Mouse (Mus musculus) embryonic facial prominence, embryonic 13.5 days (tissue): ENCODE measurements at regions not wholly inside any gene's neighbourhood (a gene's known extent, or its start where the extent isn't known, plus 50 kb on each side); places are given as distances from the start of the nearest gene placed in this dataset.
"Not testable (repeated sequence)": the region's sequence is repeated elsewhere in the genome, so short reads cannot be mapped to it uniquely, and the experiment has no call there.

Experiments used
- ATAC-seq: fragments of 200-750 bp; cut with Nextera tagmentation; 2 replicates; pipeline ENCODE4 v1.8.0; 2017; ENCODE audit warnings: low read depth; ENCODE audit not compliant: insufficient number of reproducible peaks, insufficient read depth, low FRiP score, low TSS enrichment
- H3K27ac ChIP-seq: fragments of 300-500 bp; sonication (generic); 2 replicates; pipeline ENCODE4 v1.5.1; 2015; ENCODE audit warnings: moderate library complexity, mild to moderate bottlenecking, inconsistent platforms
- H3K27me3 ChIP-seq: fragments of 300-500 bp; sonication (generic); 2 replicates; pipeline ENCODE4 v1.6.1; 2015; ENCODE audit warnings: mild to moderate bottlenecking, inconsistent platforms
- H3K36me3 ChIP-seq: fragments of 300-500 bp; sonication (generic); 2 replicates; pipeline ENCODE4 v1.6.1; 2015; ENCODE audit warnings: mild to moderate bottlenecking, inconsistent platforms
- H3K4me1 ChIP-seq: fragments of 300-500 bp; sonication (generic); 2 replicates; pipeline ENCODE4 v1.6.1; 2015; ENCODE audit warnings: inconsistent platforms
- H3K4me2 ChIP-seq: fragments of 300-500 bp; sonication (generic); 2 replicates; pipeline ENCODE4 v1.6.1; 2015; ENCODE audit warnings: moderate library complexity, mild to moderate bottlenecking, inconsistent platforms
- H3K4me3 ChIP-seq: fragments of 300-500 bp; sonication (generic); 2 replicates; pipeline ENCODE4 v1.5.1; 2015; ENCODE audit warnings: mild to moderate bottlenecking, inconsistent platforms
- H3K9ac ChIP-seq: fragments of 300-500 bp; sonication (generic); 2 replicates; pipeline ENCODE4 v1.6.1; 2015; ENCODE audit warnings: mild to moderate bottlenecking, inconsistent platforms
- H3K9me3 ChIP-seq: fragments of 300-500 bp; sonication (generic); 2 replicates; pipeline ENCODE4 v1.6.1; 2016; ENCODE audit warnings: inconsistent platforms
- WGBS: fragments of 180-500 bp; shearing (Covaris S2); methylation state at CpG from one replicate; pipeline ENCODE4 v1.1.7; 2015; ENCODE audit warnings: mixed read lengths; 5-methylcytosine and 5-hydroxymethylcytosine counted together

- no peak overlapping the region for H3K27ac ChIP-seq
- H3K27me3 ChIP-seq = no peaks in the 10 kb centered on the region
- no peaks in the 10 kb centered on the region for H3K4me1 ChIP-seq
- WGBS = 61% methylated on average over 8 of the region's 8 CpGs
- no peak overlapping the region for H3K4me2 ChIP-seq
- H3K9ac ChIP-seq = no peak overlapping the region
- H3K9me3 ChIP-seq = no peaks in the 10 kb centered on the region
- H3K4me3 ChIP-seq = no peak overlapping the region
- no peaks in the 10 kb centered on the region for H3K36me3 ChIP-seq
- no peak for ATAC-seq
These were observed 56.1 kb downstream of the Bbs10 start for GRCm38 (mm10) chr10:111354607-111355006.

GRCm38 (mm10) chr10:111358340-111358739 is 59.9 kb downstream of the Bbs10 start:
- H3K4me2 ChIP-seq, H3K4me3 ChIP-seq, H3K4me1 ChIP-seq, ATAC-seq, H3K36me3 ChIP-seq, H3K9me3 ChIP-seq, H3K9ac ChIP-seq, H3K27ac ChIP-seq, H3K27me3 ChIP-seq: not testable (repeated sequence)
- 87% methylated on average over 1 of the region's 1 CpGs for WGBS

GRCm38 (mm10) chr10:111361749-111362435 is 63.4 kb downstream of the Bbs10 start:
- 92% methylated on average over 18 of the region's 18 CpGs for WGBS
- Histone ChIP-seq H3K4me3 (no peak overlapping the region), H3K27me3 (no peaks in the 10 kb centered on the region), H3K9me3 (no peaks in the 10 kb centered on the region), H3K9ac (no peak overlapping the region), H3K4me1 (peaks cover 11% of the 10 kb centered on the region; the same call in 1 of the 2 replicates), H3K27ac (no peak overlapping the region), H3K4me2 (no peak overlapping the region), H3K36me3 (no peaks in the 10 kb centered on the region)
- no peak for ATAC-seq

DNA sequence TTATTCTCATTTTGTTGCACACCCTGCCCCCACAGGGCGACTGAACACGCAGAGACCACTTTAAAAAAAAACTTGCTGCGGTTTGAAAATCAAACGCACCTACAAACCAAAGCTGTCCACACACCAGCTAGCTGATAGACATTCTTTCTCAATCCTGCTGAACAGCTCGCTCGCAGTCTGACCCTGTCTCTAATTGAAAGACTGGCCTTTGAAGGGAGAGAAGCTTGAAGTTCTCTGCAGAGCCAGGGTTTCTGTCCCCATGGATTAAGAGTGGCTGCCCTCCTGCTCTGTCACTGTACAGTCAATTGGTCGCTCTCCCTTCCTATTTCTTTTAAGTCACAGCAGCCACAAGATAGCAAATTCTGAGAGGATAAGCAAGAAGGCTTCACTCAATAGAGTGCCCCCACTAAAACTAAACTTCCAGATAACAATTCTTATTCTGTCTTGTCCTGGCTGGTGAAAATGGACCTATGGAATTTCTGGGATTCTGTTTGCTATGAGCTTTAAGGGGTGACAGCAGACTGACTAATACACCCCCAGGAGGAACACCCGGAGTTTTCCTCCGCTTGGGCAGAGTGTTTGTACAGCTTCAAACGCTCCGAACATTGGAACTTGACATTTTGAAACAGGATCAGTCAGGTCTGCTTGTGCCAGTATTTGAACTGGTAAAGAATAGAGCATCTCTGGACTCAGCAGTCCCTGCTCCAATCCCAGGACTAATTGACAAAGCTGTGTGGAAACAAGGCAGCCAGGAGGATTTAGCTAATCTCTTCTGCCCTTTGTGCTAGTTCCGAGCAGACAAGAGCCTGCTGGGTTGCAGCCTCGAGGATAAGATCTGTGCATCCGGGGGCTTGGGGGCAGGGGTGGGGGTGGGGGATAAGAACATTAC is 65.5 kb downstream of the Bbs10 start:
- no peak overlapping the region for H3K27ac ChIP-seq
- no peak overlapping the region for H3K4me3 ChIP-seq
- H3K36me3 ChIP-seq = no peaks in the 10 kb centered on the region
- H3K4me2 ChIP-seq = no peak overlapping the region
- ATAC-seq = no peak
- H3K9me3 ChIP-seq = no peaks in the 10 kb centered on the region
- H3K27me3 ChIP-seq = no peaks in the 10 kb centered on the region
- peaks cover 11% of the 10 kb centered on the region; the same call in 1 of the 2 replicates for H3K4me1 ChIP-seq
- WGBS = 17% methylated on average over 14 of the region's 14 CpGs
- H3K9ac ChIP-seq = no peak overlapping the region

DNA sequence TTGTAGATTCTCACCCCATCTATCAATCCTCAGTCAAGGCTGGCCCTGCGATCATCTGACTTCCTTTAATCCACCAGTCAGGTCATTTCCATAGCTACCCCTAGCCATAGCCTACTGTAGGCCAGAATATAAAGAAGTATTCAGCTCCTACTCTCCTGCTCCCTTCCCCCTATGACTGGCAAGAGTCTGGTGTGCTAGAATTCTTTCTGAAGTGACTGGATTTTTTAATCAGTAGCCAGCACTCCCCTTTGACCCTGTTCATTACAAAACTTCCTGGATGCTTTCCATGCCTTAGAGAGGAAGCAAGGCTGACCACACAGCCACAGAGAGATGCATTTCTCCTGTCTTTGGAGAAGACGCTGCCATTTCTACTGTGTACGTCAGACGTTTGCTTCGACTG is 66.5 kb downstream of the Bbs10 start:
- H3K4me1 ChIP-seq = peaks cover 11% of the 10 kb centered on the region; the same call in 1 of the 2 replicates
- no peaks in the 10 kb centered on the region for H3K36me3 ChIP-seq
- no peaks in the 10 kb centered on the region for H3K27me3 ChIP-seq
- 62% methylated on average over 5 of the region's 5 CpGs for WGBS
- no peak overlapping the region for H3K4me3 ChIP-seq
- no peak overlapping the region for H3K27ac ChIP-seq
- no peak overlapping the region for H3K4me2 ChIP-seq
- no peaks in the 10 kb centered on the region for H3K9me3 ChIP-seq
- no peak overlapping the region for H3K9ac ChIP-seq
- no peak for ATAC-seq

DNA sequence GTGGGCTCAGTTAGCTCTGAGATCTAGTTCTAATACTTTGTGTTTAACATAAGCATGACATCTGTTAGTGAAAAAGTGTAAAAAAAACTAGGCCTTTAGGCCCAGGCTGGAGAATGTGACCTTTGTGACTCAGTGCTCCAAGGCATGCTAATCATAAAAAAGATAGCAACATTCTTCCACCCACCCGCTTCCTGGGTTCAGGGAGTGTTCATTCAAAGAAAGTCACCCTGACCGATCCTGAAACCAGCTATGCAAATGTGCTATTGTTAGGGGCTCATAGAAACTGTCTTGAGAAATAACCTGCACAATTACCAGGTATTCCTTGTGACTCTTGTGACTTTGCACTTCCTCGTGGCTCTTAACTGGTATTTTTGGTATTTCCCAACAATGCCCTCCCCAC is 70.6 kb downstream of the Bbs10 start:
- H3K36me3 ChIP-seq, H3K9ac ChIP-seq, H3K27ac ChIP-seq, H3K9me3 ChIP-seq, ATAC-seq, H3K4me1 ChIP-seq, H3K4me2 ChIP-seq, H3K4me3 ChIP-seq, H3K27me3 ChIP-seq: not testable (repeated sequence)
- 78% methylated on average over 3 of the region's 3 CpGs for WGBS

DNA sequence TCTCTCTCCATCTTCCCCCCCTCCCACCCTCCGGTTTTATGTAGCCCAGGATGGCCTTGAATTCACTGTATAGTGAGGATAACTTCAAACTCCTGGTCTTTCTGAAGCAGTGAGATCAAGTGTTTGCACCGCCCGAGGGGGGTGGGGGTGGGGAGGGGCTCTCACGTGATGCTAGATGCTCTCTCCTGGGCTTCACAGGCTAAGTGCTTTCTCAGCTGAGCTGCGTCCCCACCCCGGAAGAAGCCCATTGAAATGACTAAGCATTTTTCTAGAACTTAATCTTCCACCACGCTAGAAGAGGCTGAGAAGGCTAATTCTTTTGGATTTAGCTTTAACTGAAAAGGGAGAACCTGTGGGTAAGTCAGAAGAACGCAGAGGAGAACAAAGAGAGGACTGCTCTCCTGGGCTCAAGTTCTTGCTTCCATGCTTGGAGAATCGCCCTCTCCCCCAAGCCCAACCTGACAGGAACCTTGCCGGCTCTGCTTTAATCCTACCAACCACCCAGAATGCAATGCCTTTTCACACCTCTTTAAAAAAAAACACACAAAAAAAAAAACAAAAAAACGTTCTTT is 79.7 kb downstream of the Bbs10 start:
- Histone ChIP-seq H3K9me3 (no peaks in the 10 kb centered on the region), H3K4me3 (no peak overlapping the region), H3K36me3 (no peaks in the 10 kb centered on the region), H3K4me1 (peaks cover 9% of the 10 kb centered on the region), H3K27me3 (no peaks in the 10 kb centered on the region), H3K27ac (no peak overlapping the region), H3K4me2 (no peak overlapping the region), H3K9ac (no peak overlapping the region)
- WGBS = 43% methylated on average over 11 of the region's 11 CpGs
- no peak for ATAC-seq

- Histone ChIP-seq H3K4me1 (peaks cover 9% of the 10 kb centered on the region), H3K36me3 (no peaks in the 10 kb centered on the region), H3K9me3 (no peaks in the 10 kb centered on the region), H3K27me3 (no peaks in the 10 kb centered on the region), H3K27ac (no peak overlapping the region), H3K4me2 (peak overlapping the region; percentile 31; the same call in 1 of the 2 replicates), H3K9ac (no peak overlapping the region), H3K4me3 (no peak overlapping the region)
- ATAC-seq = no peak
- 60% methylated on average over 15 of the region's 15 CpGs for WGBS
These were observed 83.2 kb downstream of the Bbs10 start for GRCm38 (mm10) chr10:111381689-111382088.

GRCm38 (mm10) chr10:111382206-111382930 is 83.9 kb downstream of the Bbs10 start:
- peaks cover 9% of the 10 kb centered on the region for H3K4me1 ChIP-seq
- H3K9ac ChIP-seq = no peak overlapping the region
- no peak for ATAC-seq
- no peaks in the 10 kb centered on the region for H3K9me3 ChIP-seq
- 36% methylated on average over 4 of the region's 4 CpGs for WGBS
- no peaks in the 10 kb centered on the region for H3K36me3 ChIP-seq
- no peak overlapping the region for H3K4me3 ChIP-seq
- no peak overlapping the region for H3K27ac ChIP-seq
- peak overlapping the region; percentile 31; the same call in 1 of the 2 replicates for H3K4me2 ChIP-seq
- H3K27me3 ChIP-seq = no peaks in the 10 kb centered on the region

DNA sequence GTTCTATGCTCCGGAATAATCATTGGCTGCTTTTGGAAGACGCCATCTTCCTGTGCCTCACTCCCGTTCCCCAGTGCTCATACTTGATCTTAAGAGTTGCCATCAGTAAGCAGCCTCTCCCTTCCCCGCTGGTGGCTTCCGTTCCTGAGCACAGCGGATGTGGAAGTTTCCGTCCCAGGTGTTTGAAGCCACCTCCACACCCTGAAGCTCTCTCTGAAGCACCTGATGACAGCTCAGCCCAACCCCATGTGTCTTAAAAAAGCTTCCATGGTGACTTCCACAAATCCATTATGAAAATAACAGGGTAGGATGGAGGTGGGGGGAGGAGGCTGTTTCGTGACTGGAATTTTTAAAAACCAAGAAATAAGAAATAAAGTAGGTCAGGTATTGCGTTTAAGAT is 87.1 kb downstream of the Bbs10 start:
- Histone ChIP-seq H3K4me2 (no peak overlapping the region), H3K36me3 (no peaks in the 10 kb centered on the region)
- no peak for ATAC-seq

DNA sequence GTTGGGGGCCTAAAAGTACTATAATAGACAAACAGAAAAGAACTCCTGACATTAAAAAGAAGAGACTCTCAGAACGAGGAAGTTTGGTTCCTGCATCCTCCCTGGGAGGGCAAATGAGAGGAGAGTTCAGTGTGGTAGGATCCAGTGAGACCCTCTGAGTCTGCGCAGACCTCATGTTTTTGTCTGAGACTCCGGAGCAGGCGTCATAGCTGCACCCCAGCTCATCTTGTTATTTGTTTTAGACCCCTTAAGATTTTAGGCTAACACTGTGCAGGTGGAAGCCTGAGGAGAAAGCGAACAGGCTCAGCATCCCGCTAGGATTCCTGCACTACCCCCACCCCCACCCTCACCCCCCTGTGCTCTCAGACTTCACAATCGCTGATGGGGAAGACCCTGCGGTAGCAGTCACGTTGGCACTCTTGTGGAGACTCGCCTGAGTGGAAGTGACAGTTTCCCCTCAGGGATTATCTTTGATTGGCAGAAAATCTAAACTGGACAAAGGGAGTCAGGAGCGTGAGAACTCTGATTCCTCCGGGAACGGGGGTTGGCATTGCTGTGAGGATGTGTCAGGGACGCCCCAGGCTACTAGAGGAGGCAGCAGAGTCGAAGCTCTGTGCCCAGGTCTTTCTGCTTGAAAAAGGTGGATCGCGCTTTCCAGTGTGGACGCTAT is 85.0 kb upstream of the Nap1l1 start:
- ATAC-seq = no peak
- 0 out of 2 replicates have a peak overlapping the region, but pooled peaks have one; percentile 14 for H3K4me2 ChIP-seq
- no peaks in the 10 kb centered on the region for H3K36me3 ChIP-seq
- WGBS = 31% methylated on average over 18 of the region's 18 CpGs
- no peak overlapping the region for H3K9ac ChIP-seq
- H3K27me3 ChIP-seq = no peaks in the 10 kb centered on the region
- H3K27ac ChIP-seq = no peak overlapping the region
- no peak overlapping the region for H3K4me3 ChIP-seq
- H3K4me1 ChIP-seq = peaks cover 11% of the 10 kb centered on the region
- no peaks in the 10 kb centered on the region for H3K9me3 ChIP-seq

More for the DNA sequence above, 87.1 kb downstream of the Bbs10 start:
- Histone ChIP-seq H3K4me1 (peaks cover 19% of the 10 kb centered on the region), H3K27me3 (no peaks in the 10 kb centered on the region), H3K9ac (no peak overlapping the region), H3K9me3 (no peaks in the 10 kb centered on the region), H3K4me3 (no peak overlapping the region), H3K27ac (no peak overlapping the region)
- 80% methylated on average over 9 of the region's 9 CpGs for WGBS
